Mouse (Mus musculus) kidney, embryonic 15.5 days (tissue): ENCODE measurements around the gene Pmepa1. TPM values are rescaled to one million over a fixed set of nuclear protein-coding genes. Genes with fewer than 3 reads are reported as not detected.

ENCODE experiments used
- ATAC-seq: fragments of 200-750 bp; cut with Nextera tagmentation; replicated peaks from 2 replicates; pipeline ENCODE4 v1.8.0; 2017; ENCODE audit warnings: moderate TSS enrichment; ENCODE audit not compliant: low FRiP score
- H3K27ac ChIP-seq: fragments of 300-500 bp; sonication (generic); 2 replicates; pipeline ENCODE4 v1.5.1; 2015; ENCODE audit warnings: mild to moderate bottlenecking, inconsistent platforms
- H3K27me3 ChIP-seq: fragments of 300-500 bp; sonication (generic); 2 replicates; pipeline ENCODE4 v1.6.1; 2015; ENCODE audit warnings: inconsistent platforms
- H3K36me3 ChIP-seq: fragments of 300-500 bp; sonication (generic); 2 replicates; pipeline ENCODE4 v1.6.1; 2015; ENCODE audit warnings: inconsistent platforms
- H3K4me1 ChIP-seq: fragments of 300-500 bp; sonication (generic); 2 replicates; pipeline ENCODE4 v1.6.1; 2015; ENCODE audit warnings: inconsistent platforms
- H3K4me2 ChIP-seq: fragments of 300-500 bp; sonication (generic); 2 replicates; pipeline ENCODE4 v1.6.1; 2015; ENCODE audit warnings: moderate library complexity, mild to moderate bottlenecking, inconsistent platforms
- H3K4me3 ChIP-seq: fragments of 300-500 bp; sonication (generic); replicated peaks from 2 replicates; pipeline ENCODE4 v1.5.1; 2015; ENCODE audit warnings: mild to moderate bottlenecking, inconsistent platforms
- H3K9ac ChIP-seq: fragments of 300-500 bp; sonication (generic); 2 replicates; pipeline ENCODE4 v1.6.1; 2015; ENCODE audit warnings: mild to moderate bottlenecking, inconsistent platforms
- H3K9me3 ChIP-seq: fragments of 300-500 bp; sonication (generic); replicated peaks from 2 replicates; pipeline ENCODE4 v1.6.1; 2016; ENCODE audit warnings: inconsistent platforms
- WGBS: fragments of 180-500 bp; shearing (Covaris S2); methylation state at CpG from one replicate; pipeline ENCODE4 v1.1.7; 2015; ENCODE audit warnings: mixed read lengths; 5-methylcytosine and 5-hydroxymethylcytosine counted together
- polyA plus RNA-seq: library from polyadenylated mRNA; unstranded; fragments of >200 nt; fragmentation: Nextera tagmentation; extraction: Ambion mirVana; gene quantifications from 2 replicates; pipeline ENCODE4 v1.2.1, GENCODE M21; 2015

The Pmepa1 gene
- polyA plus RNA-seq, 1 experiment from 2014 or later, result 4.5 TPM

DNA sequence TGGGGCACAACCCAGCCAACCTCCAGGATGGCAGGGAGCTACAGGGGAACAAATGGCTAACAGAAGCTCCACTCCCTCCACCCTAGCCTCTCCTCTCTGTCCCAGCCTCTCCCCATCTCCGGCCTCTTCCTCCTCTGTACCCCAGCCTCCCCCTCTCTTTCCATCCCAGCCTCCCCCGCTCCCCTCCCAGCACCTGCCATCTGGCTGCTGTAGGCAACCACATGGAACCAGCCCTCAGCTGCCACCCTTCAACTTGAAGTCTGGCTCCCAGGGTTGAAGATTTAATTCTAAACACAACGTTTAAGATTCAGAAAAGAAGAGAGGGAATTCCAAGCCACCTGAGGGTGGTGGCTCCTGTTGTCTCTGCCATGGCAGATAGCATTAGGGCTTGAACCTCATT lies 26.9 kb downstream of the Pmepa1 start:
- no peaks in the 10 kb centered on the region for H3K27me3 ChIP-seq
- H3K9me3 ChIP-seq, result no peaks in the 10 kb centered on the region
- H3K27ac ChIP-seq, result no peak overlapping the region
- no peak overlapping the region for H3K9ac ChIP-seq
- H3K4me1 ChIP-seq, result peaks cover 90% of the 10 kb centered on the region
- no peaks in the 10 kb centered on the region for H3K36me3 ChIP-seq
- WGBS, result 48% methylated on average over 3 of the region's 3 CpGs
- ATAC-seq, result no peak
- no peak overlapping the region for H3K4me3 ChIP-seq
- H3K4me2 ChIP-seq, result no peak overlapping the region

DNA sequence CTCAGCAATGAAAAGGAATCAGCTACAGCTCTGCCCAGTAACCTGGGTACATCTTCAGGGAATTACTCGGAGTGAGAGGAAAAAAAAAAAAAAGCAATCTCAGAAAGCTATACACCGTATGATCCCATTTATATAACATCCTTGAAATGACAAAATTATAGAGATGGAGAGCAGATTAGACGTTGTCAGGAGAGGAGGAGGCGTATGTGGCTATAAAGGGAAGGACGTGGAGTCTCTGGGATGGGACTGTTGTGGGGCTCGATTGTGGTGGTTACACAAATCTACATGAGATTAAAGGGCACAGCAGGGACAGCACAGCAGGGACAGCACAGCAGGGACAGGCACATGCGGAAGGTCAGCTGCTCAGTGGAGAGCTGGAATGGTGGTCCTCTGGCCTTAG lies 27.5 kb downstream of the Pmepa1 start:
- peak overlapping the region; percentile 74; the same call in 1 of the 2 replicates for H3K27ac ChIP-seq
- no peaks in the 10 kb centered on the region for H3K9me3 ChIP-seq
- no peak for ATAC-seq
- H3K4me3 ChIP-seq, result no peak overlapping the region
- H3K9ac ChIP-seq, result no peak overlapping the region
- H3K4me1 ChIP-seq, result peaks cover 89% of the 10 kb centered on the region
- H3K4me2 ChIP-seq, result no peak overlapping the region
- no peaks in the 10 kb centered on the region for H3K36me3 ChIP-seq
- 78% methylated on average over 7 of the region's 7 CpGs for WGBS
- H3K27me3 ChIP-seq, result no peaks in the 10 kb centered on the region

DNA sequence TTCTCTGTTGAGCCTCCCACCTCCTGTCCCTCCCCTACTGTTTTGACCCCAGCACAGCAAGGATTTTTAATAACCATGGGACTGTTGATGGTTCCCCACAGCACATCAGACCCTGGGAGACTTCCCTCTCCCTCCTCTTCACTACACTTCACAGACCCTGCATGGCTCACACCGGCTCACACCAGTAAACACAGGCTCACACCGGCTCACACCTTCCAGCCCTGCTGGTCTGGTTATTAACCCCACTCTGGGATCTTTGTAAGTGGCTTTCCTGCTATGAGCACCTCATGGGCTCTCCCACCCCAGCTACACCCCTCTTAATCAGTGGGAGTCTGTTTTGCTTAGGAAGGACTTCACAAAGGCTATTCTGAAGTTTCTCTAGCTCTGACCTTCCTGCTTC lies 28.4 kb downstream of the Pmepa1 start:
- H3K4me2 ChIP-seq, result no peak overlapping the region
- H3K9me3 ChIP-seq, result no peaks in the 10 kb centered on the region
- WGBS, result 21% methylated on average over 2 of the region's 2 CpGs
- no peaks in the 10 kb centered on the region for H3K36me3 ChIP-seq
- H3K27ac ChIP-seq, result peak overlapping the region; percentile 74
- H3K27me3 ChIP-seq, result no peaks in the 10 kb centered on the region
- H3K9ac ChIP-seq, result no peak overlapping the region
- H3K4me1 ChIP-seq, result peaks cover 89% of the 10 kb centered on the region
- ATAC-seq, result no peak
- no peak overlapping the region for H3K4me3 ChIP-seq

DNA sequence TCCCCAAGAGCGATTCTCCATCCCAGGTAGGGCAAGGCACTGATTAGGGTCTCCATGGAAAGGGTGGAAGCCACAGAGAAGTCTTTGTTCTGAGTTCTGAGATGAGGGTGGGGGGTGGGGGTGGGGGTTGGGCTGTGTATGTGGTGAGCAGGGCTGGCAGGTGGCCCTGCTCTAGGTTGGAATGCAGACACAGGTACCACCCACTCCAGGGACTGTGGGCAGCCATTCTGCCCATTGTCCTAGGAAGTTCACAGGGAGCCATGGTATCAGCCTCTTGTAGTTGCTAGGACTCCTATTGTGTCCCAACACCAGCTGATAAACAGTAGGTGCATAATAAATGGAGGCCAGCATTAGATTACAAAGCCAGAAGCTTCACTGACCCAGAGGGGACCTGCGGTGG lies 29.1 kb downstream of the Pmepa1 start:
- no peaks in the 10 kb centered on the region for H3K9me3 ChIP-seq
- H3K4me3 ChIP-seq, result no peak overlapping the region
- WGBS, result 36% methylated on average over 2 of the region's 2 CpGs
- H3K4me2 ChIP-seq, result no peak overlapping the region
- peaks cover 90% of the 10 kb centered on the region for H3K4me1 ChIP-seq
- H3K27ac ChIP-seq, result peak overlapping the region; percentile 74
- 0 out of 2 replicates have a peak, but pooled peaks have one; percentile 20 for ATAC-seq
- H3K36me3 ChIP-seq, result no peaks in the 10 kb centered on the region
- no peak overlapping the region for H3K9ac ChIP-seq
- H3K27me3 ChIP-seq, result no peaks in the 10 kb centered on the region

DNA sequence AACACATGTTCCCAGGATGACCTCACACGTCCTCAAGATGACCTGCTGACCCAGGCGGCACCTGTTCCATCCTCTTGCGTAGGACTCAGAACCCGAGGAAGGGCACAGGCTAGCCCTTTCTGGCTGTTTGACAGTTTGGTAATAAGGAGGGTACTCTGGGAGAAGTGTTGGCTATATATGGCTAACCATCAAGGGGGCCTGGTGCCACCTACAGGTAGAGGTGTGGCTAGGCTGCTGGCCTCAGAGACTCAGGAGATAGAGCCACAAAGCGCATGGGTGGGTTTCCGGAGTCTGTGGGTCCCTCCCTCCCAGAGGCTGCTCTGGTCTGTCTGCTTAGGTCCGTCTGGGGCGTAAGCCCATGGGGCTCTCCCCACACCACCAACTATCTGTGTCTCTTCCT lies 29.6 kb downstream of the Pmepa1 start:
- Histone ChIP-seq H3K4me3 (no peak overlapping the region), H3K27ac (peak overlapping the region; percentile 74; the same call in 1 of the 2 replicates), H3K4me2 (no peak overlapping the region), H3K9ac (no peak overlapping the region), H3K36me3 (no peaks in the 10 kb centered on the region), H3K27me3 (no peaks in the 10 kb centered on the region), H3K9me3 (no peaks in the 10 kb centered on the region), H3K4me1 (peaks cover 88% of the 10 kb centered on the region)
- WGBS, result 73% methylated on average over 8 of the region's 8 CpGs
- 0 out of 2 replicates have a peak, but pooled peaks have one; percentile 2 for ATAC-seq

DNA sequence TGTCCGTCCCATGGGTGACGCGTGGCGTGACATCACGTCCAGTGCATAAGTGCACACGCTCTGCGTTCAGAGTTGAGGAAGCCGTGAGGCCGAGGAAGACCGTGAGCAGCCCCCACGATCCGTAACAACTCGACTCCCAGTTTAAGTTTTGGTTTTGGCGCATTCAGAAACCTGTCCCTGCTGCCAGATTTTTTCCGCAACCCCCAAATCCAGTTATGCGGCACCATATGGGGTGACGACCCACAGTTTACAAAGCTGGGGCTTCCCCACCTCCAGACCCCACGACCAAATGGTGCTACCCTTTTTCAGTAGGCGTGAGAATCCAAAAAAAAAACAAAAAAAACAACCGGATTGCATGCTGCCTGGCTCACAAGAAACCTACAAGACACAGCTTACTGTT lies 31.1 kb downstream of the Pmepa1 start:
- H3K27ac ChIP-seq, result no peak overlapping the region
- WGBS, result 87% methylated on average over 20 of the region's 20 CpGs
- no peaks in the 10 kb centered on the region for H3K36me3 ChIP-seq
- no peak overlapping the region for H3K4me3 ChIP-seq
- no peaks in the 10 kb centered on the region for H3K9me3 ChIP-seq
- H3K27me3 ChIP-seq, result no peaks in the 10 kb centered on the region
- H3K9ac ChIP-seq, result no peak overlapping the region
- peaks cover 86% of the 10 kb centered on the region for H3K4me1 ChIP-seq
- ATAC-seq, result no peak
- no peak overlapping the region for H3K4me2 ChIP-seq

DNA sequence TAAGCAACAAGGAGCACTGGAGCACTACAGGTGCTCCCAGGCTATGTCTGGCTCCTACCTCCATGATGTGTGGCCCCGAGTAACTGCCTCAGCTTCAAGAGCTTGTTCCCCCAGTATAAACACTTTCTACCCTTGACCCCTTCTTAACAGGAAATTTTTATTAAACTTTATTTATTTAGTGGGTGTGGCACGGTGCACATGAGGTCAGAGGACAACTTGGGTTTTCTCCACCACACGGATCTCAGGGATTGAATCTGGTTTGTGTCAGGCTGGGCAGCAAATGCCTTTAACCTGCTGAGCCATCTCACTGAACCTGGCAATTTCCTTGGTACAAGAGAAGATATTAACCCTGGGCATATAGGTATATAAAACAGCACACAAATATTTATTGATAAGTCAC lies 32.2 kb downstream of the Pmepa1 start:
- H3K9ac ChIP-seq, result no peak overlapping the region
- H3K4me3 ChIP-seq, result no peak overlapping the region
- H3K36me3 ChIP-seq, result no peaks in the 10 kb centered on the region
- no peaks in the 10 kb centered on the region for H3K27me3 ChIP-seq
- ATAC-seq, result no peak
- no peaks in the 10 kb centered on the region for H3K9me3 ChIP-seq
- H3K27ac ChIP-seq, result no peak overlapping the region
- H3K4me2 ChIP-seq, result no peak overlapping the region
- H3K4me1 ChIP-seq, result peaks cover 86% of the 10 kb centered on the region
- WGBS, result 49% methylated on average over 3 of the region's 3 CpGs

DNA sequence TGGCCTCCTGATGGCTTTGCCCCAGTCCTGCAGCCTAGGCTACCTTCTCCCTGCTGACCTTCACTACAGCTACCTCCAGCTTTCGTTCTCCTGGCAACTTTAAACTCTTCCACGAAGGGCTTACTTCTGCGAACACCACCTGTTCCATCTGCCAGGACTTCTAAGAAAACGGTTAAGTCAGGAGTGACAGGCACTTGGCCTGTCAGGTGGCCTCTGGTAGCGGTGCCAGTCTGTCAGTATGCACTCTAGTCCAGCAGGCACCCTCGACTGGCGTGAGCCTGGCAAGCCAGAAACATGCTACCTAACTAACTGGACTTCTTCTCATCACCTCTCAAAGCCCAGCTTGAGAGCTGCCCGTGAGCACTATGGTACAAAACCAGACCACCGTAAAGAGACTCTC lies 32.7 kb downstream of the Pmepa1 start:
- ATAC-seq, result no peak
- peaks cover 87% of the 10 kb centered on the region for H3K4me1 ChIP-seq

DNA sequence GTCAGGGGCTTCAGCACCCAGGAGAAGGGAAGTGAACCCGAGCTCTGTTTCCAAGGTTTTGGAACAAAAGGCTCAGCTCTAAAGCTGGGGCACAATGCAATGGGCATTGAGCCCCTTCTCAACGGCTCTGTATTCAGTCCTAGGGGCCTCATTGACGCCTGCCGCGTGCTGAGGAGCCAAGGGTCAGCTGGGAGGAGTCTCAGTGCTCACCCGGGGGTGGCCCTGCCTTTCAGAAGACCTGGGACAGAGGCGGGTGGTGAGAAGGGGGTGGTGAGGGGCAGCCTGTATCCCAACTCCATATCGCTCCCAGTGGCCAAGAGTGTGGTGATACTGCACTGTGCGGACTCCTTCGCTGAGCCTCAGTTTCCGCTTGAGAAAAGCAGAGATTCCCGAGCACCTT lies 33.5 kb downstream of the Pmepa1 start:
- H3K4me2 ChIP-seq, result no peak overlapping the region
- H3K4me3 ChIP-seq, result no peak overlapping the region
- H3K9me3 ChIP-seq, result no peaks in the 10 kb centered on the region
- H3K27me3 ChIP-seq, result no peaks in the 10 kb centered on the region
- no peak overlapping the region for H3K9ac ChIP-seq
- no peak overlapping the region for H3K27ac ChIP-seq
- WGBS, result 32% methylated on average over 12 of the region's 12 CpGs
- peaks cover 87% of the 10 kb centered on the region for H3K4me1 ChIP-seq
- ATAC-seq, result 0 out of 2 replicates have a peak, but pooled peaks have one; percentile 20
- H3K36me3 ChIP-seq, result no peaks in the 10 kb centered on the region

More for the DNA sequence above, 32.7 kb downstream of the Pmepa1 start:
- no peak overlapping the region for H3K9ac ChIP-seq
- 74% methylated on average over 9 of the region's 9 CpGs for WGBS
- no peak overlapping the region for H3K4me3 ChIP-seq
- H3K36me3 ChIP-seq, result no peaks in the 10 kb centered on the region
- H3K4me2 ChIP-seq, result no peak overlapping the region
- no peaks in the 10 kb centered on the region for H3K27me3 ChIP-seq
- no peak overlapping the region for H3K27ac ChIP-seq
- H3K9me3 ChIP-seq, result no peaks in the 10 kb centered on the region

DNA sequence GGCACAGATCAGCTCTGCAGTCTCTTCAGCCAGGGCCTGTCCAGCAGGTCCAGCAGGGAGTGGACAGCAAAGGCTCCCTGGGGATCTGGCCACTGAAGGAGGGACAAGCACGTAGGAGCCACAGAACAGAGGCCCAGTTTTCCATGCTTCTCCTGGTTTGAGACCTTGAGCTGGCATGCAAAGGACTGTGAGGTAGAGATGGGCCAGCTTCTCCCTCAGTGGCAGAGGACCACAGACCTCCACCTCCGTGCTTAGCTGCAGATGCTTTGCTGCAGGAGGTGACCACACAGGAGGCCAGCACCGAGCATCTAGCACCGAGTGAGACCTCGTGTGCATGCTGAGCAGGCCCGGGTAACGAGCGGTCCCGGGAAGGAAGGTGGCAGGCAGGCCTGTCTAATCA lies 35.6 kb downstream of the Pmepa1 start:
- H3K4me2 ChIP-seq, result no peak overlapping the region
- no peak for ATAC-seq
- H3K27me3 ChIP-seq, result no peaks in the 10 kb centered on the region
- H3K27ac ChIP-seq, result 0 out of 2 replicates have a peak overlapping the region, but pooled peaks have one; percentile 3
- H3K9ac ChIP-seq, result no peak overlapping the region
- no peaks in the 10 kb centered on the region for H3K9me3 ChIP-seq
- no peak overlapping the region for H3K4me3 ChIP-seq
- 60% methylated on average over 9 of the region's 9 CpGs for whole genome bisulfite sequencing
- H3K36me3 ChIP-seq, result no peaks in the 10 kb centered on the region
- peaks cover 88% of the 10 kb centered on the region for H3K4me1 ChIP-seq

DNA sequence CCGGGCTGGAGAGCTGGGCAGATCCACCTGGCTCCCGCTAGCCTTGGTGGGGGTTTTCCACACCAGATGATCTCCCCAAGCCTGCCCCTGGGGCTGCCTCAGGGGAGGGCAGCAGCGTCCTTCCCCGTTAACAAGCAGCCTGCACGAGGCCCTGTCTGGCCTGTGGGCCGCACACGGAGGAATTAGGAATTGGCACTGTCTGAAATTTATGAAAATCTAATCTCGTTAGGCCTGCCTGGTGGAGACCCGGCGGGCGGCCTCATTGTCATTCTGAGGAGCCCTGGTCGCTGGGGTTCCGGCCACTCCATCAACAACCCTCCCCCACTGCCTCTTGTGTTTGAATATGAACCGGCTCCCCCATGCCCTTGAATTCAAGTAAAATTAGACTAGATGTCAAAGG lies 37.8 kb downstream of the Pmepa1 start:
- Histone ChIP-seq H3K4me1 (peaks cover 91% of the 10 kb centered on the region), H3K27me3 (no peaks in the 10 kb centered on the region), H3K27ac (peak overlapping the region; percentile 27), H3K9ac (no peak overlapping the region), H3K4me2 (no peak overlapping the region), H3K9me3 (no peaks in the 10 kb centered on the region), H3K4me3 (no peak overlapping the region), H3K36me3 (peaks cover under 1% of the 10 kb centered on the region; the same call in 1 of the 2 replicates)
- ATAC-seq, result no peak
- WGBS, result 31% methylated on average over 14 of the region's 14 CpGs

DNA sequence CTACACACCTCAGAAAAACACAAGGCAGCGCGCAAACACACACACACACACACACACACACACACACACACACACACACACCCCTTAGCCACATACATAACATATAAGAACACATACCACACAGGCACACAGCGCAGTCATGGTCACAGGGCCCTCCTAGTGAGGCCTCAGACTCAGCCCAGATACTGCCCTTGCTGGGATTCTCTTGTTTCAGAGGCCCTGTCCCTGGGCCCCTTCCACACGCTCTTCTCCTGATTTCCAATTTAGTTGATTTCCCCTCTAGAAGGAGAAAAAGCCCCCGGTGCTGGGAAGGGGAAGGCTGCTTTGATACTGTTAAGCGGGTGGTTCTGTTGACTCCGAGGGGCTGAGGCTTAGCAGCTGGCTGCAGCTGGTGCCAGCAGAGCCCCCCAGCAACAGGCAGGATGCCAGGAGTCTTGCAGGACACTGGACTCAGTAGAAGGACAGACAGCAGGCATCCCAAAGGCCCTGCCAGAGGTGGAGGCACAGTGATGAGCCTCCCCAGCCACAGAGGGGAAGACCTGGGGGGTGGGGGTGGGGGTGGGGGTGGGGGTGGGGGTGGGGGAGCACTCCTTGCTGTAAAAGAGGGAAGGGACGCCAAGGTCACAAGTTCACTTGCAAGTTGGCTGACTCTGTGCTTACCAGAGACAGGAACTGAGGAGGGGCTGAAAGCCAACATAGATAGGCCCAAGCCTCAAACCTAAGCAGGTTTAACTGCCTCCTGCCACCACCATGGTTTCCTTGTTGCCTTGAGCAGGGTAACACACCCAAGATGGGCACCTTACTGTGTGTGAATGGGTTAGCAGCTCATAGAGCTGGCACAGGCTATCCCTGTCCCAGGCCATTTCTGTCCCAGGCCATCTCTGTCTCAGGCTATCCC lies 40.6 kb downstream of the Pmepa1 start:
- H3K9ac ChIP-seq, result no peak overlapping the region
- H3K27ac ChIP-seq, result peak overlapping the region; percentile 78
- H3K9me3 ChIP-seq, result no peaks in the 10 kb centered on the region
- no peak overlapping the region for H3K4me2 ChIP-seq
- 35% methylated on average over 8 of the region's 8 CpGs for WGBS
- peaks cover 29% of the 10 kb centered on the region for H3K36me3 ChIP-seq
- peak; percentile 42 for ATAC-seq
- no peaks in the 10 kb centered on the region for H3K27me3 ChIP-seq
- peaks cover 89% of the 10 kb centered on the region for H3K4me1 ChIP-seq
- no peak overlapping the region for H3K4me3 ChIP-seq
